Mouse (Mus musculus): ENCODE data around the gene Gm10487.
"Not testable (repeated sequence)": the region's sequence is repeated elsewhere in the genome, so short reads cannot be mapped to it uniquely, and the experiment has no call there.

Gene Gm10487

DNA sequence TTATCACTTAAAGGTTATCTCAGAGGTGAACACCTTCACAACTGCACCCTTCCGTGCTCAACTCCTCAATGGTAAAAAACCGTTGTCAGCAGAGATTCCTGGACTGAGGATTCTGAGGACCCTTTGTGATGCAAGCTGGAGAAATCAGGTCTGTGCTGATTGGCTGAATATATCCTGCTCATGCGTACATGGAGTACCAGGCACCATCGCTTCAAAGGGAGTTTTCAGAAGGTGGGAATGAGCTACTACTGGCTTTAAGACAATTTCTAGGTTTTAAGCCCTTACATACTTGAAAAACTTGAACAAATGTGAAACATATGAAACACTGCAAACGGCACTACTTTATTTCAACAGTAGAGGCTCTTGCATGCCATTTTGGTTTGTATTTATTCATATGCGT lies at the start of gene Gm10487:
Gene Gm10487 (minus strand): TSS at position 101 of the 400 bp plus-strand sequence.
- DNase-seq (ENCODE audit: low spot score in 2 of 2): not testable (repeated sequence)
